ENCODE assay signal across 8 mouse cellular contexts in genomic region chr1:127773198-127773802, GRCm38 (mm10). TPM values are rescaled to one million over a fixed set of nuclear protein-coding genes. Genes with fewer than 3 reads are reported as not detected.
DNase-seq lines count a peak whose midpoint lies in the region; ATAC-seq and TF ChIP-seq lines count a peak whose summit lies in the region.

No protein-coding gene starts in this region.

- H3K4me1 ChIP-seq in embryonic facial prominence, embryonic 10.5 days = peaks cover 27% of the 10 kb centered on the region
- H3K4me1 ChIP-seq in hindbrain, embryonic 12.5 days = peaks cover 20% of the 10 kb centered on the region
- peaks cover 37% of the 10 kb centered on the region for H3K4me1 ChIP-seq in megakaryocyte, embryonic 14.5 days

- no peaks in the 10 kb centered on the region for H3K27me3 ChIP-seq in embryonic facial prominence, embryonic 10.5 days (replicated peaks; ENCODE audit: low read depth, poor library complexity, severe bottlenecking)
- no peaks in the 10 kb centered on the region for H3K27me3 ChIP-seq in hindbrain, embryonic 12.5 days
- H3K27me3 ChIP-seq in megakaryocyte, embryonic 14.5 days (replicated peaks) = no peaks in the 10 kb centered on the region

- peak overlapping the region; percentile 100 for H3K4me3 ChIP-seq in left cerebral cortex, adult 2 months
- peak overlapping the region; percentile 96 for H3K4me3 ChIP-seq in embryonic facial prominence, embryonic 10.5 days
- peak overlapping the region; percentile 95 for H3K4me3 ChIP-seq in hindbrain, embryonic 12.5 days
- peak overlapping the region; percentile 100 for H3K4me3 ChIP-seq in megakaryocyte, embryonic 14.5 days (replicated peaks)

- peaks cover 18% of the 10 kb centered on the region for H3K36me3 ChIP-seq in embryonic facial prominence, embryonic 10.5 days (replicated peaks)
- no peaks in the 10 kb centered on the region for H3K36me3 ChIP-seq in hindbrain, embryonic 12.5 days
- H3K36me3 ChIP-seq in megakaryocyte, embryonic 14.5 days (replicated peaks; ENCODE audit: low read length) = peaks cover 22% of the 10 kb centered on the region

- DNase-seq in left cerebral cortex, adult 2 months (ENCODE audit: extremely low spot score in 1 of 2, low spot score in 2 of 2) = no peak
- DNase-seq in left cerebral cortex, postnatal 36 days (ENCODE audit: low spot score in 2 of 2) = no peak
- no peak for DNase-seq in embryonic facial prominence, embryonic 10.5 days (ENCODE audit: low spot score)
- DNase-seq in layer of hippocampus, adult 18-20 months (ENCODE audit: low spot score in 2 of 2) = no peak
- no peak for DNase-seq in cerebellum, postnatal 10 days
- no peak for DNase-seq in gastrocnemius, adult 18-20 months (ENCODE audit: low spot score)

- no peaks in the 10 kb centered on the region for H3K9me3 ChIP-seq in embryonic facial prominence, embryonic 10.5 days
- H3K9me3 ChIP-seq in hindbrain, embryonic 12.5 days (replicated peaks) = no peaks in the 10 kb centered on the region
- H3K9me3 ChIP-seq in megakaryocyte, embryonic 14.5 days = no peaks in the 10 kb centered on the region

- peak overlapping the region; percentile 86 for H3K27ac ChIP-seq in left cerebral cortex, adult 2 months
- peak overlapping the region; percentile 97 for H3K27ac ChIP-seq in embryonic facial prominence, embryonic 10.5 days (replicated peaks)
- peak overlapping the region; percentile 82 for H3K27ac ChIP-seq in hindbrain, embryonic 12.5 days

- H3K9ac ChIP-seq in hindbrain, embryonic 12.5 days = peak overlapping the region; percentile 67

- ATAC-seq in hindbrain, embryonic 12.5 days (ENCODE audit: low FRiP score) = peak; percentile 49

- TF ChIP-seq CTCF in left cerebral cortex, adult 2 months (IDR thresholded peaks at IDR 0.05) = no peak

- peak overlapping the region; percentile 84 for H3K4me2 ChIP-seq in hindbrain, embryonic 12.5 days (replicated peaks)

- intact Hi-C loops in left cerebral cortex, adult 2 months (cut with DNase I) = loop anchor here (5.0 kb wide), 2 partner anchors 94 to 329 kb away; partner anchors contain the start of genes R3hdm1, Rab3gap1 and Zranb3
- intact Hi-C loops in left cerebral cortex, postnatal 36 days (cut with DNase I) = loop anchor here (10.0 kb wide), 2 partner anchors 92 to 332 kb away; partner anchors contain the start of genes R3hdm1, Rab3gap1 and Zranb3

- WGBS in embryonic facial prominence, embryonic 10.5 days = 2% methylated on average over 14 of the region's 14 CpGs
- WGBS in hindbrain, embryonic 12.5 days = 2% methylated on average over 14 of the region's 14 CpGs

RNA-seq across cellular contexts. Expression of gene Ccnt2, which starts 0.7 kb away (rescaled TPM):
- 10 to 100 TPM; 69.9 to 70.1 TPM for total RNA-seq in left cerebral cortex, adult 2 months (2021)
- total RNA-seq in left cerebral cortex, postnatal 36 days (2021) = 10 to 100 TPM; 50.8 to 72.3 TPM
- 98.0 and 102 TPM in 2 replicates for polyA plus RNA-seq in embryonic facial prominence, embryonic 10.5 days (2016; fragmentation: Nextera tagmentation; extraction: Ambion mirVana)
- polyA plus RNA-seq in hindbrain, embryonic 12.5 days (2016; fragmentation: Nextera tagmentation; extraction: Ambion mirVana) = 116 and 117 TPM in 2 replicates
- polyA plus RNA-seq in megakaryocyte, embryonic 14.5 days (2012; ENCODE audit: insufficient read depth, low replicate concordance) = 2.5 and 6.0 TPM in 2 replicates
- 10 to 100 TPM; 58.5 to 63.5 TPM for total RNA-seq in layer of hippocampus, adult 18-20 months (2021)
- 10 to 100 TPM; 16.4 to 16.7 TPM for total RNA-seq in gastrocnemius, adult 18-20 months (2021)

RNA-seq across cellular contexts. Expression of gene Acmsd, which starts 44.1 kb away (rescaled TPM):
- not detected for total RNA-seq in left cerebral cortex, adult 2 months (2021)
- total RNA-seq in left cerebral cortex, postnatal 36 days (2021) = not detected
- 0.11 and 0.22 TPM in 2 replicates for polyA plus RNA-seq in embryonic facial prominence, embryonic 10.5 days (2016; fragmentation: Nextera tagmentation; extraction: Ambion mirVana)
- 0.10 and 0.26 TPM in 2 replicates for polyA plus RNA-seq in hindbrain, embryonic 12.5 days (2016; fragmentation: Nextera tagmentation; extraction: Ambion mirVana)
- polyA plus RNA-seq in megakaryocyte, embryonic 14.5 days (2012; ENCODE audit: insufficient read depth, low replicate concordance) = not detected in 2 replicates
- total RNA-seq in layer of hippocampus, adult 18-20 months (2021) = not detected
- not detected for total RNA-seq in gastrocnemius, adult 18-20 months (2021)
